Mouse (Mus musculus) left cerebral cortex, postnatal 25 days (tissue): ENCODE measurements around the gene Mtx3. TPM values are rescaled to one million over a fixed set of nuclear protein-coding genes. Genes with fewer than 3 reads are reported as not detected.
"Not testable (repeated sequence)": the region's sequence is repeated elsewhere in the genome, so short reads cannot be mapped to it uniquely, and the experiment has no call there.

ENCODE experiments used
- DNase-seq, 2 experiments: peaks; one replicate each; pipeline ENCODE4 v3.0.0; 2022; ENCODE audit warnings: low spot score in 2 of 2, mixed read lengths in 1 of 2
- intact Hi-C: fragments of 180-260 bp; cut with DNase I; formaldehyde crosslinking; loops from one replicate; pipeline ENCODE4 v1.15.1; 2025
- total RNA-seq, 2 experiments: library from RNA; stranded (reverse); gene quantifications; 2 replicates each; pipeline ENCODE4 v1.2.3; 2021

The Mtx3 gene
- total RNA-seq, result 10 to 100 TPM; 26.2 to 29.5 TPM

DNA sequence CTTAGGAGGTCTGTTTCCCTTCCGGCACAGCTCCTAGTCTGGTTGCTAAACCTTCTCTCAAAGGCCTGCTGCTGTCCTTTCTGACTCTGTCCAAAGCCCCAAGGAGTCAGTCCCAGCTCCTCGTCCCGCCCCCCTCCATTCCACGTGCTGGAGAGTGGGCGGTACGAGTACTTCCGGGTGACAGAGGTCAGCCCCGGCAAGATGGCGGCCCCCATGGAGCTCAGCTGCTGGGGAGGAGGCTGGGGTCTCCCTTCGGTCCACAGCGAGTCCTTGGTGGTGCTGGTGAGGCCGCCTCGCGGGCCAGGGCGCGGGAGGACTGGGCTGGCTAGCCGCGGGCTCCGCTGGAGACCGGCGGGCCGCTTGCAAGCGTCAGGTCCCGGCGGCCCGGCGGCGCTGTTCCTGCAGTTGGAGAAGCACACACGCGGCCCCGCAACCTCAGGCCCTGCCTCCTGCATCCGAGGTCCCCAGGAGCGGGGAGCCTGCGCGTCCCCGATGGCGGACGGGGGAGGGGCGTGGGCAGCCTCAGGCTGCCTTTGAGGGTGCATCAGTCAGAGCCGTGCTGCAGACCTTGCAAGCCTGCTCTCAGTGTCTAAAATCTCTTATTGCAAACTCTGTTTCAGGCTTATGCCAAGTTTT lies at the start of gene Mtx3:
Gene Mtx3, plus strand, starts transcription at position 175 of the 636 bp plus-strand sequence.
- DNase-seq, result peak; percentile 85 to 86

DNA sequence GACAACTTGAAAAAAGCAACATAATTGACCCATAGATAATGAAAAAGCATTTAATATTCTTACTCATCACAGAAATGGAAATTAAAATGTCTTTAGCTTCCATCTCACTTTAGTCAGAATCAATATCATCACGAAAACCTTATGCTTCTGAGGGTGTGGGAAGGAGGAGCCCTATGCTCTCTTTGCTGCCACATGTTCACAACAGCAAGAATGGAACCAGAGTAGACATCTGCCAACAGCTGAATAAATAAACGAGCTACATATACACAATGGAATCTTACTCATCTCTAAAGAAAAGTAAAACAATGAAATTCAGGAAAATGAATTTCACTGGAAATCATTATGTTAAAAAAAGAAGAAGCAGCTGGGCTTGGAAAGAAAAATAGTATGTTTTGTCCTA lies 45.7 kb upstream of the Mtx3 start:
- intact Hi-C loops, result no loop called here
- no peak for DNase-seq

More for the DNA sequence above, at the start of gene Mtx3:
- intact Hi-C loops, result loop anchor here (10.0 kb wide), 2 partner anchors 90 to 580 kb away; no protein-coding TSS in a partner anchor

- DNase-seq, result peak; percentile 27 to 59
- intact Hi-C loops, result no loop called here
Measured at GRCm38 (mm10) chr13:92799306-92799925, 45.1 kb upstream of the Mtx3 start.

- no peak for DNase-seq
- intact Hi-C loops, result no loop called here
Measured at GRCm38 (mm10) chr13:92806785-92807184, 37.8 kb upstream of the Mtx3 start.

GRCm38 (mm10) chr13:92807849-92808248 lies 36.7 kb upstream of the Mtx3 start:
- DNase-seq, result no peak
- intact Hi-C loops, result no loop called here

- intact Hi-C loops, result not testable (repeated sequence)
- peak in 1 of 2 experiments; percentile 83 for DNase-seq
Measured at GRCm38 (mm10) chr13:92810592-92810991, 34.0 kb upstream of the Mtx3 start.

GRCm38 (mm10) chr13:92816329-92816728 lies 28.2 kb upstream of the Mtx3 start:
- intact Hi-C loops, result no loop called here

DNA sequence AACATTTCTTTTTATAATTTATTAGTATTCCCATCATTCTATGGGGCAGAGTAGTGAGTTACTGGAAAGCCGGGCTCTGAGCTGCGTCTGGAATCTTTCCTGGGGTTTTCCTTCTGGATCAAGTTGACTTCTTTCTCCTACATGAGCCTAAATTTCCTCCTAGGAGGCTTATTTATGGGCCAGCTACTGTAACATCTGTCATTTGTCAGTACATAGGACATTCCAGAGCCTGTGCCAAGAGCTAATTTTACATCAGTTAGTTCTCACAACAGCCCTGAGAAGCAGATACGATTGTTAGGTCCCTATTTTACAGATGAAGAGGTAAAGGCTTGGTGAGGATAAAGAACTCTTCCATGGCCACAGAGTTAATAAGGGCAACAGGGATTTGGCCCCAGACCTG lies 27.2 kb upstream of the Mtx3 start:
- DNase-seq, result no peak
- intact Hi-C loops, result no loop called here

More at GRCm38 (mm10) chr13:92816329-92816728, 28.2 kb upstream of the Mtx3 start:
- DNase-seq, result no peak

GRCm38 (mm10) chr13:92828820-92829219 lies 15.7 kb upstream of the Mtx3 start:
- peak in 1 of 2 experiments; percentile 15 for DNase-seq

GRCm38 (mm10) chr13:92833162-92833561 lies 11.4 kb upstream of the Mtx3 start:
- intact Hi-C loops, result no loop called here
- DNase-seq, result peak in 1 of 2 experiments; percentile 50

More at GRCm38 (mm10) chr13:92828820-92829219, 15.7 kb upstream of the Mtx3 start:
- intact Hi-C loops, result no loop called here

- no peak for DNase-seq
- intact Hi-C loops, result loop anchor here (10.0 kb wide), 2 partner anchors 92 to 578 kb away; no protein-coding TSS in a partner anchor
Measured at GRCm38 (mm10) chr13:92846438-92846837, 1.9 kb downstream of the Mtx3 start.

DNA sequence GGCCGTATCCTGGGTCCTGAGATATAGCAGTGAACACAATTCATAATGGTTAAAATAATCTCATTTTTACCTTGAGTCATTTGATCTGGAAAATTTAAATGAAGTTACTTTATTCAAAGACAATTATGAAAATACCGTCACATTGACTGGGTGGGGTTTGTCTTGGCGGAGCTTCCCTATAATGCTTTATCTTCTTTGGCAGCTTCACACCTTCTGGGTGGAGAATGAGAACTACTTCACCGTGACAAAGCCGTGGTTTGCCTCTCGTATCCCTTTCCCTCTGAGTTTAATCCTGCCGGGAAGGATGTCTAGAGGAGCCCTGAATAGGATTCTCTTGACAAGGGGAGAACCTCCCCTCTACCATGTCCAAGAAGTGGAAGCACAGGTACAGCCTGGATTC lies 2.8 kb downstream of the Mtx3 start:
- intact Hi-C loops, result loop anchor here (10.0 kb wide), 2 partner anchors 93 to 577 kb away; no protein-coding TSS in a partner anchor
- no peak for DNase-seq

DNA sequence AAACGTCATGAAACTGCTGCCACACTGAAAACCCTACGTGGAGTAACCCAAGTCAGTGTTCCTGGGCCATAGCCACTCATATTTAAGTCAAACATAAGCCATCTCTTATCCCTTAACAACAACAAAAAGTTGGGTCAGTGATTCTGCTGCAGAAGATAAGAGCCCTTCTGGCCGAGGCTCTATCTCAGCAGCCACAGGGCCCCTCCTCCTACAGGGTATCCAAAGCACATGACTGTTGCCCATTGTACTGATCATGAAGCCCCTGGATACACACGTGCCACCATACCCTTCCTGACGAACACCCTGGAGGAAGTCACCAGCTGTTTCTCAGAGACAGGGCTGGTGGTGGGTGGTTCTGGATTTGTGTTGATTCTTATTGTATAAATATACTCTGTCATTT lies 3.4 kb downstream of the Mtx3 start:
- no peak for DNase-seq
- intact Hi-C loops, result loop anchor here (10.0 kb wide), 2 partner anchors 93 to 577 kb away; no protein-coding TSS in a partner anchor

- intact Hi-C loops, result no loop called here
- DNase-seq, result peak; percentile 0
Measured at GRCm38 (mm10) chr13:92855901-92856300, 11.3 kb downstream of the Mtx3 start.

DNA sequence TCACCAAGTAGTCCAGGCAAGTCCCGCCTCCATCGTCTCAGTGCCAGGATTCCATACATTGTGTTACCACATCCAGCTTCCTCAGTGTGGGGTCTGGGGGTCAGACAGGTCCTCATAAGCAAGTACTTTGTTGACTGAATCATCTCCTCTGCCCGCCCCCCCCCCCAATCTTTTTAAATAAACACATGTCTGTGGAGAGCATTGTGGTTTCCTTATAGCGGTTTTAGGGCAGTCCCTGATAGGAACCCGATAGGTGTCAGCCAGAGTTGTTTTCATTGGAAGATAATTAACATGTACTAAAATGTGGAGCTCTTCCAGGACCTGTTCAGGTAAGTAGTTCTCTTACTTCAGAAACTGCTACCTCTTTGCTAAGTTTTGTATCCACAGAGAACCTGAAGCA lies 14.2 kb downstream of the Mtx3 start:
- DNase-seq, result peak in 1 of 2 experiments; percentile 0
- intact Hi-C loops, result no loop called here

- intact Hi-C loops, result no loop called here
- peak; percentile 0 for DNase-seq
Measured at GRCm38 (mm10) chr13:92859959-92860358, 15.4 kb downstream of the Mtx3 start.

- DNase-seq, result no peak
- intact Hi-C loops, result no loop called here
Measured at GRCm38 (mm10) chr13:92865358-92865757, 20.8 kb downstream of the Mtx3 start.

DNA sequence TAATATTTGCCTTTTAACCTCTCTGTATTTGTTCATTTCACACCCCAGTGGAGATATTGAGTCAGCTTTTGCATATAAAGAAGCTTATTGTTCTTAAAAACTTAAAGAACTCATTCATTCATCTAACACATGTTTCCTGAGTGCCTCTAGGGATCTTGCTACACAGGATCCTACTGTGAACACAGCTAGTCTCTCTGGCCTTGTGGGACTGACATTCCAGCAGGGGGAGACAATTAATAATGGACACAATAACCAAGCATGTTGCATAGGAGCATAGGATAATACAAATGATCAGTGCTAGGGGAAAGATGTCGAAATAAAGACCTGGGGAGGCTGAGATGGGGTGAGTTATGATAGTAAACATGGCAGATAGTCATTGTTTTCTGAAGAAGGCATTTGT lies 22.1 kb downstream of the Mtx3 start:
- DNase-seq, result no peak
- intact Hi-C loops, result no loop called here

- DNase-seq, result no peak
- intact Hi-C loops, result no loop called here
Measured at GRCm38 (mm10) chr13:92879514-92879913, 35.0 kb downstream of the Mtx3 start.

GRCm38 (mm10) chr13:92879933-92880332 lies 35.4 kb downstream of the Mtx3 start:
- intact Hi-C loops, result no loop called here
- DNase-seq, result no peak

GRCm38 (mm10) chr13:92880589-92880988 lies 36.0 kb downstream of the Mtx3 start:
- intact Hi-C loops, result no loop called here

More at GRCm38 (mm10) chr13:92880589-92880988, 36.0 kb downstream of the Mtx3 start:
- no peak for DNase-seq
